Mouse (Mus musculus): ENCODE data around the gene Odf2. TPM values are rescaled to one million over a fixed set of nuclear protein-coding genes. Genes with fewer than 3 reads are reported as not detected.

Gene Odf2
- polyA plus RNA-seq (2015; fragmentation: Nextera tagmentation; extraction: Ambion mirVana): 21.8 and 25.8 TPM in 2 replicates

DNA sequence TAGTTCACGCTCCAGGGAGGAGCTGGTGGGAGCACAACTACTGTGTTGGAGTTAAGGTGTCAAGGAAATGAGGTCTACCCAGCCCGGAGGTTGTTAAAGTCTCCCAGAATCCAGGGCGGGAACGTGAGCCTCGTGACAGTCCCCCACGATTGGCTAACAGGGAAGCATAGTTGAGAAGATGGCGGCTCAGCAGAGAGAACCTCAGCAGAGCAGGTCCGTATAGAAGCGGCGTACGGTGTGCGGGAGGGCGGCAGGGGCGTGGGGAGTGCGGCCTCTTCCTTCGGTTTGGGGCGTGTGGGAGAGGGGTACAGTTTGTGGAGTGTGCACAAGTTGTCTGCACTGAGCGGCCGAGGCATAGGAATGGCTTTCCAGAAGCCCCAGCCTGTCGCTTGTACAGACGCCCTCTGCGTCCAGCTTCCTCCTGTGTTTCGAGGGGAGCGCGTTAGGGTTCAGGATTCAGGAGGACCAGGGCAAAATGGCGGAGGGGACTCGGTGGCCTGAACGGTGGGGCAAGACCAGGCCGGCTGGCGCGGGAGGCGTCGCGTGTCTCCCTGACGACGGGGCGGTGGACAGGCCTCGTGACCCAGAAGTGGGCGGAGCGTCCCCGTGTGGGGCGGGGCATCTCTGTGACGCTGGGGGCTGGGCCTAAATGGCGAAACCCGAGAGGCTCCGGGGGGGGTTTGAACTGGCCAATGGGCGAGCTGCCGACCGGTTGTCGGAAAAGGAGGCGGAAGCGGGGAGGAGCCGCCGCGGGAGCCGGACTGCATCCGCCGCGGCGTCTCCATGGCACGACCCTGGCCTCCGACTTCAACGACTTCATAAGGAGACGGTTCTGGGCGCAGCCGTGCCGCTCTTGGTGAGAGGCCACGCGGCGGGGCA, at the start of gene Odf2:
Odf2 (plus strand) TSS at position 156 of the 879 bp plus-strand sequence.
- WGBS: 2% methylated on average over 53 of the region's 70 CpGs
- H3K36me3 ChIP-seq (ENCODE audit: insufficient read depth, low read length): peaks cover 16% of the 10 kb centered on the region; the same call in 1 of the 2 replicates
- no peaks in the 10 kb centered on the region for H3K9me3 ChIP-seq (ENCODE audit: low read length)
- H3K27ac ChIP-seq (ENCODE audit: low read length): peak within 1 kb of the TSS; percentile 86
- H3K4me2 ChIP-seq (replicated peaks; ENCODE audit: low read depth, low read length): peak within 1 kb of the TSS; percentile 92
- H3K27me3 ChIP-seq (replicated peaks; ENCODE audit: insufficient read depth, low read length): no peaks in the 10 kb centered on the region
- peak within 1 kb of the TSS; percentile 73 for H3K4me3 ChIP-seq (ENCODE audit: low read depth, low read length)
- H3K4me1 ChIP-seq (ENCODE audit: insufficient read depth, low read depth, low read length): peaks cover 3% of the 10 kb centered on the region; the same call in 1 of the 2 replicates
- no peak for TF ChIP-seq CTCF (IDR thresholded peaks at IDR 0.05)
- TF ChIP-seq EP300 (IDR thresholded peaks at IDR 0.05): no peak
- peak within 1 kb of the TSS; percentile 67 for H3K9ac ChIP-seq (replicated peaks; ENCODE audit: low read depth)
- DNase-seq (ENCODE audit: low spot score): peak; percentile 98
- peak; percentile 95 for ATAC-seq

DNA sequence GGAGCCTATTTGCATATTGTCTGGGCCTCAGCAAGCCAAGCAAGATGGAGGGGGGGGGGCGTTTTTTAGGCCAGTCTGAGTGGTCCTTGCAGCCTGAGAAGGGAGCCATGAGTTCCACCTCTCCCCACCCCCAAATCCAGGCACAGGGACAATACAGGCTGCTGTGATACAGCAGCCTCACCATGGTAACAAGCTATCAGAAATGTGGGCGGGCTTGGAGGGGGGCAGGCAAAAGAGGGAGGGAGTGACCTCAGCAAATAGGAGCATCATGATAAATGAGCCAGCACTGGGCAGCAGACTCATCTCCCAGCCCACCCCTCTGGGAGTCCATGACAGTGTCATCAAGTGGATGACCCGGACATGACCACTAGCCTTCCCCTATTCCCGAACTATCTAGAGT, 49.6 kb upstream of the Odf2 start:
- no peaks in the 10 kb centered on the region for H3K9me3 ChIP-seq (ENCODE audit: low read length)
- 0 out of 2 replicates have a peak, but pooled peaks cover 5% of the 10 kb centered on the region for H3K27me3 ChIP-seq (replicated peaks; ENCODE audit: insufficient read depth, low read length)
- WGBS: 45% methylated on average over 4 of the region's 4 CpGs
- DNase-seq (ENCODE audit: low spot score): no peak
- no peak overlapping the region for H3K27ac ChIP-seq (ENCODE audit: low read length)
- TF ChIP-seq CTCF (IDR thresholded peaks at IDR 0.05): no peak
- no peak for TF ChIP-seq EP300 (IDR thresholded peaks at IDR 0.05)
- no peak overlapping the region for H3K4me3 ChIP-seq (ENCODE audit: low read depth, low read length)
- ATAC-seq: no peak
- no peak overlapping the region for H3K9ac ChIP-seq (replicated peaks; ENCODE audit: low read depth)
- H3K4me1 ChIP-seq (ENCODE audit: insufficient read depth, low read depth, low read length): no peaks in the 10 kb centered on the region
- H3K36me3 ChIP-seq (ENCODE audit: insufficient read depth, low read length): peaks cover 27% of the 10 kb centered on the region; the same call in 1 of the 2 replicates
- H3K4me2 ChIP-seq (replicated peaks; ENCODE audit: low read depth, low read length): no peak overlapping the region

DNA sequence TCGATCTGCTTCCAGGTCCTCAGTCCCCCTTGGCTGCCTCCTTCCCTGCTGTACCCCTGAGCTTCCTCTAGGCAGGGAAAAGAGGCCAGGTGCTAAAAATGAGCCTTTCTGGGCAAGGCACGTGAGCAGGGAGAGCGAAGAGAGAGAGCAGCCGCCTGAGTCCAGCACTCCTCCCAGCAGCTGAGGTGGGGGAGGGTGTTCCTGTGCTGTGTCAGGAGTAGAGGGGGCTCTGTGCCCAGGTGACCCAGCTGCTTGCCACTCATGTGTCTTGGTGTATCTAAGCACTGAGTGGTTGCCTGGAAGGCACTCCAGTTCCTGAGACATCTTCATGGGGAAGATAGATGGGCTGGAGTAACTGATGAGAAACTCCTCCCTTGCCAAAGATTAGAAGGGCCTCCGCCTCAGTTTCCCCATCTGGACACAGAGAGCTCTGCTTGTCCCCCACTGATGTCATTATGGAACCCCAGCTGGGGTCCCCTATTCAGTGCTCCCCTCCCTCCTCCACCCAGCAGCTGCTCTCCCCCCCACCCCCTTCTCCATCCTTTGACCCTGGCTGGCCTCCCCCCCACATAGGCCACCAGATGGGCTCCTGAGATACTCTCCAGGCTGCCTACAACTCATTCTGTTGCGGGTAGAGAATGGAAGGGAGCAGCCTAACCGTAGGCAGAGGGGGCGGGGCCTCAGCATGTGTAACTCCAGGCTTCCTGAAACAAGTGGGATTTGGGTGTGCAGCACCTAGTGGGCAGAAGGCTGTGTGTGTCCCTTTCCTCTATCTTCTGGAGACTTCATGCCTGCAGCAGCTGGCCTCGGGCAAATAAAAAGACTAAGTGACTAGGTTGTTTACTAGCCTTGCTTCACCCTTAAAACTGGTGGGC, 45.6 kb upstream of the Odf2 start:
- H3K9me3 ChIP-seq (ENCODE audit: low read length): no peaks in the 10 kb centered on the region
- H3K4me3 ChIP-seq (ENCODE audit: low read depth, low read length): no peak overlapping the region
- no peak overlapping the region for H3K9ac ChIP-seq (replicated peaks; ENCODE audit: low read depth)
- 80% methylated on average over 9 of the region's 9 CpGs for WGBS
- H3K27ac ChIP-seq (ENCODE audit: low read length): no peak overlapping the region
- no peak for TF ChIP-seq EP300 (IDR thresholded peaks at IDR 0.05)
- TF ChIP-seq CTCF (IDR thresholded peaks at IDR 0.05): no peak
- DNase-seq (ENCODE audit: low spot score) (no peak), ATAC-seq (no peak)
- no peaks in the 10 kb centered on the region for H3K4me1 ChIP-seq (ENCODE audit: insufficient read depth, low read depth, low read length)
- no peak overlapping the region for H3K4me2 ChIP-seq (replicated peaks; ENCODE audit: low read depth, low read length)
- H3K27me3 ChIP-seq (replicated peaks; ENCODE audit: insufficient read depth, low read length): peaks cover 30% of the 10 kb centered on the region
- peaks cover 25% of the 10 kb centered on the region; the same call in 1 of the 2 replicates for H3K36me3 ChIP-seq (ENCODE audit: insufficient read depth, low read length)

DNA sequence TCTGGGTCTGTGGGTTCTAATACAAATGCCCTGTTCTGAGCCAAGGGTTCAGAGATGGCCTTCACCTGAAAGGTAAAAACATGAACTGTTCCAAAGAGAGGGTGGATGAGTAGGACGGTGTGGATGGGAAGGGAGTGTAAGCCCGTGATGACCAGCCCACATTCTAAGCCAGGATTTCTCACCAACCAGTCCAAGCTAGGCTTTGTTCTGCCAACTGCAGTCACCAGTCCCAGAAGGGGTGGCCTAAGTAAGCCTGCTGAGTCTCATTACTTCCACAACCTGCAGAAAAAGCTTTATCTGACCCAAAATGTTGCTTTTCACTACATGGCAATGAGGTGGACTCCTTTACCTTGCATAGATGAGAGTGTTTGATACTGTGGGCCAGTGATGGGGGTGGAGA, 44.9 kb upstream of the Odf2 start:
- H3K4me3 ChIP-seq (ENCODE audit: low read depth, low read length): no peak overlapping the region
- TF ChIP-seq EP300 (IDR thresholded peaks at IDR 0.05) (no peak), CTCF (IDR thresholded peaks at IDR 0.05) (no peak)
- H3K4me1 ChIP-seq (ENCODE audit: insufficient read depth, low read depth, low read length): no peaks in the 10 kb centered on the region
- H3K27me3 ChIP-seq (replicated peaks; ENCODE audit: insufficient read depth, low read length): peaks cover 30% of the 10 kb centered on the region
- H3K27ac ChIP-seq (ENCODE audit: low read length): no peak overlapping the region
- H3K36me3 ChIP-seq (ENCODE audit: insufficient read depth, low read length): peaks cover 25% of the 10 kb centered on the region; the same call in 1 of the 2 replicates
- ATAC-seq (no peak), DNase-seq (ENCODE audit: low spot score) (no peak)
- no peak overlapping the region for H3K9ac ChIP-seq (replicated peaks; ENCODE audit: low read depth)
- H3K9me3 ChIP-seq (ENCODE audit: low read length): no peaks in the 10 kb centered on the region
- WGBS: 83% methylated on average over 2 of the region's 2 CpGs
- H3K4me2 ChIP-seq (replicated peaks; ENCODE audit: low read depth, low read length): no peak overlapping the region

DNA sequence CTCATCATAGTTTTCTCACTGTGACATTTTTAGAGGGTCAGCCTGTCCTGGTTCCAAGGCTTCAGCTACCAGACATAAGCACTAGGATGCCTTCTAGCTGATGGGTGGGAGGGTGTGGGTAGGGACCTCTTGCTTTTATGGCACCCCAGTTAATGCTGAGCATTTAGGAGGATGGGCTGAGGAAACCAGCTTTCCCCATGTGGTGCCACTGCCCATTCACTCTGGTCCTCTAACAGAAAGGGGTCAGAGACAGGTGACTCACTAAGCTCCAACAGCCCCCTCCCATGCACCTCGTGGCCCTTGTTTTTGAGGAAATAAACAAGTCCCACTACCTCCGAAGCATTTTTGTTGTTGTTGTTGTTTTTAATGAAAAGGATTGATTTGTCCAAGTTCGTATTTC, 44.4 kb upstream of the Odf2 start:
- peaks cover 30% of the 10 kb centered on the region for H3K27me3 ChIP-seq (replicated peaks; ENCODE audit: insufficient read depth, low read length)
- no peak for ATAC-seq
- WGBS: 40% methylated on average over 3 of the region's 3 CpGs
- no peak overlapping the region for H3K4me3 ChIP-seq (ENCODE audit: low read depth, low read length)
- peaks cover 25% of the 10 kb centered on the region; the same call in 1 of the 2 replicates for H3K36me3 ChIP-seq (ENCODE audit: insufficient read depth, low read length)
- TF ChIP-seq CTCF (IDR thresholded peaks at IDR 0.05) (no peak), EP300 (IDR thresholded peaks at IDR 0.05) (no peak)
- no peak for DNase-seq (ENCODE audit: low spot score)
- H3K4me2 ChIP-seq (replicated peaks; ENCODE audit: low read depth, low read length): no peak overlapping the region
- no peaks in the 10 kb centered on the region for H3K9me3 ChIP-seq (ENCODE audit: low read length)
- no peak overlapping the region for H3K9ac ChIP-seq (replicated peaks; ENCODE audit: low read depth)
- no peaks in the 10 kb centered on the region for H3K4me1 ChIP-seq (ENCODE audit: insufficient read depth, low read depth, low read length)
- no peak overlapping the region for H3K27ac ChIP-seq (ENCODE audit: low read length)

DNA sequence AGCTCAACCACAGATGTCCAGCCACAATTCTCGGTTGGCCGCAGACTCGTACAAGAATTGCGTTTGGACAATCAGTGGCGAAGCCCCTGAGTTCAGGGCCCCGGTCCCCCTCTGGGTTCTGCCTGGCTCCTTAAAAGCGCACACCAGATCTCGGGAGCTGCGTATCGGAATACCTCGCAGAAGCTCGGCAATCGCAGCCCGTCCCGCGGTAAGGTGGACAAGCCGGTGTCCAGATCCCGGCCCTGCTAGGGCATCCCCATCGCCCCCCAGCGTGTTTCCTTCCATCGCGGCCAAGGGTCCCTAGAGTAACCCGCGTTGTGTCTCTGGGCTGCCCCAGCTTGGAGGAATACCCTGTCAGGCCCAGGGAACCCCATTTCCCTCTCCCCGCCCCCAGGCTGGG, 43.4 kb upstream of the Odf2 start:
- no peak for DNase-seq (ENCODE audit: low spot score)
- no peak overlapping the region for H3K4me2 ChIP-seq (replicated peaks; ENCODE audit: low read depth, low read length)
- ATAC-seq: no peak
- peaks cover 25% of the 10 kb centered on the region; the same call in 1 of the 2 replicates for H3K36me3 ChIP-seq (ENCODE audit: insufficient read depth, low read length)
- no peaks in the 10 kb centered on the region for H3K4me1 ChIP-seq (ENCODE audit: insufficient read depth, low read depth, low read length)
- H3K27ac ChIP-seq (ENCODE audit: low read length): no peak overlapping the region
- peaks cover 30% of the 10 kb centered on the region for H3K27me3 ChIP-seq (replicated peaks; ENCODE audit: insufficient read depth, low read length)
- no peak overlapping the region for H3K9ac ChIP-seq (replicated peaks; ENCODE audit: low read depth)
- TF ChIP-seq CTCF (IDR thresholded peaks at IDR 0.05) (no peak), EP300 (IDR thresholded peaks at IDR 0.05) (no peak)
- H3K4me3 ChIP-seq (ENCODE audit: low read depth, low read length): no peak overlapping the region
- H3K9me3 ChIP-seq (ENCODE audit: low read length): no peaks in the 10 kb centered on the region
- 37% methylated on average over 25 of the region's 25 CpGs for WGBS
